Mouse (Mus musculus) olfactory bulb, adult 2 months (tissue): Measurements from ENCODE around the gene Slc25a47. TPM values are rescaled to one million over a fixed set of nuclear protein-coding genes. Genes with fewer than 3 reads are reported as not detected.

ENCODE experiments used
- H3K27ac ChIP-seq: fragments of 200-500 bp; 2 replicates; pipeline ENCODE4 v1.5.1; 2012; ENCODE audit warnings: low read depth, low read length; ENCODE audit not compliant: insufficient read depth
- H3K4me1 ChIP-seq: fragments of 200-500 bp; 2 replicates; pipeline ENCODE4 v1.6.1; 2012; ENCODE audit warnings: low read length; ENCODE audit not compliant: control insufficient read depth, insufficient read depth
- H3K4me3 ChIP-seq: fragments of 200-500 bp; 2 replicates; pipeline ENCODE4 v1.5.1; 2012; ENCODE audit warnings: mild to moderate bottlenecking, low read depth, low read length, moderate library complexity; ENCODE audit not compliant: insufficient read depth
- CTCF ChIP-seq: fragments of 200-500 bp; IDR thresholded peaks from 2 replicates; pipeline ENCODE4 v1.5.1; 2012; ENCODE audit warnings: low read depth, mild to moderate bottlenecking, low read length, moderate library complexity; ENCODE audit not compliant: insufficient read depth
- POLR2A ChIP-seq: fragments of 200-500 bp; IDR thresholded peaks from 2 replicates; pipeline ENCODE4 v1.6.1; 2012; ENCODE audit warnings: mild to moderate bottlenecking, low read depth, low read length, moderate library complexity; ENCODE audit not compliant: insufficient read depth
- WGBS: fragments of 180-500 bp; shearing (Covaris S2); methylation state at CpG from one replicate; pipeline ENCODE4 v1.1.7; 2018; 5-methylcytosine and 5-hydroxymethylcytosine counted together
- polyA plus RNA-seq: library from polyadenylated mRNA; stranded (reverse); fragments of >200 nt; gene quantifications from 2 replicates; pipeline ENCODE4 v1.2.4, GENCODE M21; 2012; ENCODE audit warnings: low replicate concordance; ENCODE audit not compliant: missing spikeins, insufficient read depth, insufficient read length

Slc25a47 gene
- polyA plus RNA-seq, 1 experiment = not detected

DNA sequence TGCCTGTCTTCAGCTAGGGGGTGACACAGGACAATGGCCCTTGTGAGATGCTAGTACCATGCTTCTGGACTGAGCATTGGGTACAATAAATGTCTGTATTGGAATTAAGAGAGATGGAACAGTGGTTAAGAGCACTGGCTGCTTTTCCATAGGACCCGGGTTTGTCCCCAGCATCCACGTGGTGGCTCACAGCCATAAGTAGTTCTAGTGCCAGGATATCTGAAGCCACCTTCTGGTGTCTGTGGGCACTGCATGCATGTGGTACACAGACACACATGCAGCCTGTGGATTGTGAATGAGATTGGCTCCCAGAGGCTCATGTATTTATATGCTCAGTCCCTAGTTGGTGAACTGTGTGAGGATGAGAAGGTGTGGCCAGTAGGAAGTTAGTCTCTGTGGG, 33.7 kb downstream of the Slc25a47 start:
- Histone ChIP-seq H3K27ac (no peak overlapping the region), H3K4me3 (no peak overlapping the region), H3K4me1 (no peaks in the 10 kb centered on the region)
- no peak for TF ChIP-seq POLR2A
- WGBS = 73% methylated on average over 2 of the region's 2 CpGs

DNA sequence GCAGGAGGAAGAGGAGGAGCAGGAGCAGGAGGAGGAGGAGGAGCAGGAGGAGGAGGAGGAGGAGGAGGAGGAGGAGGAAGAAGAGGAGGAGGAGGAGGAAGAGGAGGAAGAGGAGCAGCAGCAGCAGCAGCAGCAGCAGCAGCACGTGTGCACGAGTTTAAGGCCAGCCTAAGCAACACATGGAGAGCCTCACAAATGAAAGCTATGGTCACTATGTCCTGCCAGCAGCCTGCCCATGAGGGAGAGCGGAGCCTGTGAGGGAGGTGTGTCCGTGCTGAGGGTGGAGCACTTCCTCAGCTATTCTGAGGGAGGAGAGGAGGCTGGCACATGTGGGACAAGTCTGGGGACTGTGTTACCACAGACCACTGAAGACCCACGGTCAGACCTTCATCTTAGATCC, 37.3 kb downstream of the Slc25a47 start:
- TF ChIP-seq CTCF = no peak
- TF ChIP-seq POLR2A = no peak
- 84% methylated on average over 5 of the region's 5 CpGs for WGBS

DNA sequence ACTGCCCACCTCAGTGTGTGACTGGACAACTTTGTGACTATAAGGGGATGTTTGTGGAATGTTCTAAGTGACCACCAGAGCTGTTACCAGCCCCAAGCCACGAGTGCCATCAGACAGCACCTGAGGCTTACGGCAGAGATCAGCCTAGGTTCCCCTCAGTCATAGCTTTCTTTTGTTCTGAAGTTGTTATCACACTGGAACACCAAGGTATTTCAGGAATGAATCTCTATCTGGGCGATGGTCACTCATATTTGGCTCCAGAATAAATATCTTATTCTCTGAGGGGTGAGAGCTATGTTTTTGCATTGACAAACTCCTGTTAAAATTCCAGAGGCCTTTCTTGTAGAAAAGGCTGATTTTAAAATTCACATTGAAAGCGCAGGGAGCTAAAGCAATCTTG, 43.3 kb downstream of the Slc25a47 start:
- no peak overlapping the region for H3K4me3 ChIP-seq
- H3K27ac ChIP-seq = no peak overlapping the region
- TF ChIP-seq CTCF (no peak), POLR2A (no peak)
- WGBS = 93% methylated on average over 4 of the region's 4 CpGs
- no peaks in the 10 kb centered on the region for H3K4me1 ChIP-seq

More for the DNA sequence above, 37.3 kb downstream of the Slc25a47 start:
- no peaks in the 10 kb centered on the region for H3K4me1 ChIP-seq
- no peak overlapping the region for H3K27ac ChIP-seq
- no peak overlapping the region for H3K4me3 ChIP-seq

DNA sequence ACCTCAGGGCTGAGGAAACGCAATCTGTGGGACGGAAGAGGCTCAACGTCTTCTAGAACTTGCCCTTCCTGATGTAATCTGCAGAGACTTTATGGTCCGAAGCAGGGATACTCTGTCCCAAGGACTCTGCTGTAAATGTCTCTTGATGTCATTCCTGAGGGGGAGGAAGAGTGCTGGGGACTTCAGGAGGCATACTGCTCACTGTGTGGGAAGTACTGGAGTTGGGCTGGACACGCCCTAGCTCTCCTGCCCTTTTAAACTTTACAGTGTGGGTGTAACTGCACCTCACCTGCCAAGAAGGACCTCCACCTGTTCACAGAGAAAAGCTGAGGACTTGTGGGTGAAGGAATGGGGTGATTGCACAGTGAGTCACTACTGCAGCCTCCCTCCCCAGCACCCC, 44.8 kb downstream of the Slc25a47 start:
- TF ChIP-seq CTCF (no peak), POLR2A (no peak)
- Histone ChIP-seq H3K27ac (no peak overlapping the region), H3K4me1 (no peaks in the 10 kb centered on the region), H3K4me3 (no peak overlapping the region)
- WGBS = 95% methylated on average over 5 of the region's 5 CpGs

DNA sequence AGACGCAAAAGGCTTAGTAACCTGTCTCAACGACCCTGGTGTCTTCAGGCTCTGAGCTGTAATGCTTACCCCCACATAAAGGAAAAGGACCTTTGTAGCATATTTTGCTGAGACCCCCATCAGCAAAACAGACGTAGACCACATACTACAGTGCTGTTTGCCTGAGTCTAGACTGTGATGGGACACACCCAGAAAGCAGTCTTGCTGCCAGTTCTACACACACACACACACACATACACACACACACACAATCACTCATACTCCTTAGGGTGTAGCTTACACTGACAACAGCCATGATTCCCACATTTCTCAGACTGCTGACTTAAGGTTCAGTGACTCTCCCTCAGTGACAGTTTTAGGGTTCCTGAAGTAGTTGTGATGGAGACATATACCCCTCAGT, 45.3 kb downstream of the Slc25a47 start:
- H3K4me1 ChIP-seq = no peaks in the 10 kb centered on the region
- WGBS = 86% methylated on average over 3 of the region's 3 CpGs
- no peak for TF ChIP-seq CTCF
- TF ChIP-seq POLR2A = no peak
- H3K27ac ChIP-seq = no peak overlapping the region
- no peak overlapping the region for H3K4me3 ChIP-seq

DNA sequence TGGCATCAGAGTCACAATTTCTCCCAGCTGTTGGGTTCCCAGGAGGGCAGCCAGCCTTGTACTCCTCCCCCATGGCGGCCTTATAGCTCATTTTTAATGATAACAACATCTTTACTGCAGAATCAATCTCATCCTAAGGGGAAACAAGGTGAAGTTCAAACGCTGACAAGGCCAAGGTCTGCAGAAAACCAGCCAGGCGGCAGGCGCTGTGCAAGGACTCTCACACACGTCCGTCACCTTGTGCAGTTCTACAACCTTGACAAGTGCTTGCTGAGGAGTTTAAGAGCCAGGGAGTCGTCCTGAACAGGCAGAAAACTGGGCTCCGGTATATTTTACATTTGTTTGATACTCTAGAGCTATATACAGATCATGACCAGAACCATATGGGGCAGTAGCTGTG, 46.9 kb downstream of the Slc25a47 start:
- Histone ChIP-seq H3K4me1 (no peaks in the 10 kb centered on the region), H3K4me3 (no peak overlapping the region), H3K27ac (no peak overlapping the region)
- 88% methylated on average over 8 of the region's 8 CpGs for WGBS
- TF ChIP-seq POLR2A (no peak), CTCF (no peak)

DNA sequence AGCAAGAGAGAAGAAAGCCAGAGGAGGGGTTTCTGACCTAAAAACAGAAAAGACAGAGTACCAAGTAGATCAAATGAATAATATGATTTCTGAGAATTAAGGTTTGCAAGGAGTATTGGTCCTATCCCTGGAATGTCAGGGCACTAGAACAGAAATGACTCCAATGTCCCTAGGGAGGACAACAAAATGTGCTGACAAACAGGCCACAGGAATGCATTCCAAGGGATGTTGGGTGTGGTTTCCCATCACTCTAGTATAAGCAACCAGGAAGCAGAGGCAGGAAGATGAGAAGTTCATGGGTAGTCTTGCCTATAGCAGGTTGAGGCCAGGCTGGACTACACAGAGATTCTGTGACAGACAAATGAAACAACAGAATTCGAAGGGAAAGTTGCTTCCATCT, 50.1 kb downstream of the Slc25a47 start:
- Histone ChIP-seq H3K4me3 (no peak overlapping the region), H3K27ac (no peak overlapping the region), H3K4me1 (no peaks in the 10 kb centered on the region)
- 97% methylated on average over 1 of the region's 1 CpGs for WGBS
- no peak for TF ChIP-seq POLR2A
- no peak for TF ChIP-seq CTCF

DNA sequence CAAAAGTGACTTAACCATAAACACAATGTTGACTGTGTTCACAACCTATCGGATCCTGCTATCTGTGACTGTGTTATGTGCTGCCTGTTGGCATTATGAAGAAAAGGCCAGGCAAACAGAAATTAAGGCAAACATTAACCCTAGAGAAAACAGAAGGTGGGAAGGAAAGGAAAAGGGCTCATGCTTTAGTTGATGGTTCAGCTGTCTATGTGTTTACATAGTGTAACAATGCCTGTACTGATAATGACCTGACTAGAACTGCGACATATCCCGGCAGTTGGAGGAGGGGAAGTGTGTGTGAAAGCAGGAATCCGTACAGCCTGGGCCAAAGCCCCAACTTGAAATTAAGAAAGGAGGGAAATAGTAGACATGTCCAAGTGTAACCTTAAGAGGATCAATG, 51.2 kb downstream of the Slc25a47 start:
- no peak overlapping the region for H3K4me3 ChIP-seq
- WGBS = 90% methylated on average over 4 of the region's 4 CpGs
- H3K27ac ChIP-seq = no peak overlapping the region
- no peaks in the 10 kb centered on the region for H3K4me1 ChIP-seq
- TF ChIP-seq POLR2A (no peak), CTCF (no peak)

DNA sequence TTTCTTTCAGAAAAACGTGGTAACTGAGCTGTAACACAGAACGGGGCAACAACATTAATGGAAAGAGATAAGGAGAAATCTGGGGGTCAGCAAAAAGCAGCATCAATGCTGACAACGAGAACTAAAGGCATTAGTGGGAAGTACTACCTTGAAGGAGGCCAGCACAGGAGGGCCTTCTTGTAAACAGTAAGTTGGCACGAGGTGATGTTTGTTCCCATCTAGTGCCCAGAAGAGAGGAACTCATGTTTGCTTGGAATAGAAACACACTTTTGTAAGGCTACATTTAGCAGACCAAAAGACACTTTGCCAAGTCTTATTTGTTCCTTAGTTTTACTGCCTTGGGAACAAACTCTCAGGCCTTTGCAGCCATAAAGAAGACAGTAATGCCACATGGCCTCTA, 52.8 kb downstream of the Slc25a47 start:
- Histone ChIP-seq H3K4me1 (peaks cover 2% of the 10 kb centered on the region; the same call in 1 of the 2 replicates), H3K4me3 (no peak overlapping the region), H3K27ac (no peak overlapping the region)
- 62% methylated on average over 4 of the region's 4 CpGs for WGBS
- TF ChIP-seq CTCF = no peak
- TF ChIP-seq POLR2A = no peak

DNA sequence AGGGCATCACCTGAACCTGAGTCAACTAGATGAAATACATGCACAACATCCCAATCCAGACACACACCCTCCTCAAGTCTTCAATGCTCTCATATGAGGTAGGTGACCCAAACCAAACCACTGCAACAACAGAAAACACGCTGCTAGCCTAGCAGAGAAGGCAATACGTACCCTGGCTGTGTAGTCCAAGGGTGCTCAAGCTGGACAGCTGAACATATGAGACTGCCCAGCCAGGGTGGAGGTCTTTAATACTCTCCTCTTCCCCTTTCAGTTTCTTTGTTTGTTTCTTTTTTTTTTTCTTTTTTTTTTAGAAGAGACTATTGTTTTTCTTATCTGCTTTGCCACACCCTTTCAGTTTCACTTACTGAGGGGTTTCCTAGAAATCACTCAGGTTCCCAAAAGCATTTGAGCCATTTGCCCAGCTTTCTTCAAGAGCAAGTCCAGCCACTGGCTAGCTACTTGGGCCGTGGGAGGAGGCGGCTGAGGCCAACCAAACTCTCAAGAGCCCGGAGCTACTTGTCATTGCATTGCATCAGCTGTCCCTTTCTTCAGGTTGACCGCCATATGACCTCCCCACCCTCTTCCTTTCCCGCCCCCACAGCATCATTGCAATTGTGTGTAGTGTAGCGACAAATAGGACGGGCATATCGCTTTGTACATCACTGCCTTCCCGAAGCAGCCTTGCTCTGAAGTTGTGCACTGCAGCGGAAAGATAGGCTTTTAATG, 57.3 kb downstream of the Slc25a47 start, which contains the start of gene Wdr25:
Wdr25 (plus strand) TSS at position 643 of the 726 bp plus-strand sequence.
- Histone ChIP-seq H3K4me1 (peaks cover 2% of the 10 kb centered on the region; the same call in 1 of the 2 replicates), H3K27ac (0 out of 2 replicates have a peak within 1 kb of the TSS, but pooled peaks have one; percentile 19), H3K4me3 (peak within 1 kb of the TSS; percentile 71)
- TF ChIP-seq POLR2A (no peak), CTCF (no peak)
- WGBS = 19% methylated on average over 12 of the region's 12 CpGs
